Mouse (Mus musculus) hindbrain, postnatal 0 days (tissue): ENCODE data around the gene Coch. TPM values are rescaled to one million over a fixed set of nuclear protein-coding genes. Genes with fewer than 3 reads are reported as not detected.

Experiments
- ATAC-seq: fragments of 200-750 bp; cut with Nextera tagmentation; 2 replicates; pipeline ENCODE4 v1.8.0; 2017; ENCODE audit warnings: mild to moderate bottlenecking, moderate TSS enrichment, moderate library complexity
- DNase-seq: peaks from one replicate; pipeline ENCODE4 v3.0.0-alpha.2; 2015; ENCODE audit warnings: low spot score
- H3K27ac ChIP-seq: fragments of 300-500 bp; sonication (generic); 2 replicates; pipeline ENCODE4 v1.5.1; 2014; ENCODE audit warnings: mild to moderate bottlenecking
- H3K27me3 ChIP-seq: fragments of 300-500 bp; sonication (generic); 2 replicates; pipeline ENCODE4 v1.6.1; 2014; ENCODE audit warnings: low read length, mixed read lengths; ENCODE audit not compliant: insufficient read depth
- H3K36me3 ChIP-seq: fragments of 300-500 bp; sonication (generic); 2 replicates; pipeline ENCODE4 v1.6.1; 2014; ENCODE audit warnings: low read length, mixed read lengths; ENCODE audit not compliant: insufficient read depth
- H3K4me1 ChIP-seq: fragments of 300-500 bp; sonication (generic); 2 replicates; pipeline ENCODE4 v1.6.1; 2014; ENCODE audit warnings: antibody characterized with exemption, low read length, mixed read lengths; ENCODE audit not compliant: insufficient read depth
- H3K4me2 ChIP-seq: fragments of 300-500 bp; sonication (generic); 2 replicates; pipeline ENCODE4 v1.6.1; 2014; ENCODE audit warnings: low read depth, mild to moderate bottlenecking, low read length, moderate library complexity, mixed read lengths
- H3K4me3 ChIP-seq: fragments of 300-500 bp; sonication (generic); 2 replicates; pipeline ENCODE4 v1.5.1; 2014; ENCODE audit warnings: low read length
- H3K9ac ChIP-seq: fragments of 300-500 bp; sonication (generic); replicated peaks from 2 replicates; pipeline ENCODE4 v1.6.1; 2014; ENCODE audit warnings: mild to moderate bottlenecking, low read length, moderate library complexity, mixed read lengths
- H3K9me3 ChIP-seq: fragments of 300-500 bp; sonication (generic); 2 replicates; pipeline ENCODE4 v1.6.1; 2016; ENCODE audit warnings: low read length, mixed read lengths
- CTCF ChIP-seq: IDR thresholded peaks from 2 replicates; pipeline ENCODE4 v1.5.1; 2016; ENCODE audit warnings: antibody characterized with exemption, control low read depth, low read depth
- WGBS: fragments of 180-500 bp; shearing (Covaris S2); extraction: QIAGEN DNeasy Blood & Tissue Kit; methylation state at CpG from one replicate; pipeline ENCODE4 v1.1.7; 2014; 5-methylcytosine and 5-hydroxymethylcytosine counted together
- polyA plus RNA-seq: library from polyadenylated mRNA; unstranded; fragments of >200 nt; fragmentation: Nextera tagmentation; extraction: Ambion mirVana; gene quantifications from 2 replicates; pipeline ENCODE4 v1.2.1, GENCODE M21; 2015
- total RNA-seq: library from RNA; depleted of rRNA; stranded (reverse); fragments of >200 nt; gene quantifications from 2 replicates; pipeline ENCODE4 v1.2.3, GENCODE M21; 2014

Coch gene
- total and polyA plus RNA-seq, 2 experiments from 2014 or later = 23.8 to 50.7 TPM

- WGBS = 94% methylated on average over 10 of the region's 10 CpGs
- H3K4me3 ChIP-seq = no peak overlapping the region
- DNase-seq (no peak), ATAC-seq (no peak)
- no peak overlapping the region for H3K4me2 ChIP-seq
- TF ChIP-seq CTCF = no peak
- no peaks in the 10 kb centered on the region for H3K27me3 ChIP-seq
- peaks cover 4% of the 10 kb centered on the region; the same call in 1 of the 2 replicates for H3K36me3 ChIP-seq
- H3K27ac ChIP-seq = no peak overlapping the region
- H3K4me1 ChIP-seq = no peaks in the 10 kb centered on the region
- no peaks in the 10 kb centered on the region for H3K9me3 ChIP-seq
- no peak overlapping the region for H3K9ac ChIP-seq
These were observed 10.2 kb downstream of the Coch start for GRCm38 (mm10) chr12:51603306-51603705.

- Histone ChIP-seq H3K4me3 (no peak overlapping the region), H3K27ac (no peak overlapping the region), H3K9ac (no peak overlapping the region), H3K27me3 (no peaks in the 10 kb centered on the region), H3K4me1 (no peaks in the 10 kb centered on the region), H3K4me2 (no peak overlapping the region), H3K9me3 (no peaks in the 10 kb centered on the region), H3K36me3 (peaks cover 10% of the 10 kb centered on the region; the same call in 1 of the 2 replicates)
- no peak for TF ChIP-seq CTCF
- 74% methylated on average over 4 of the region's 4 CpGs for WGBS
- ATAC-seq (no peak), DNase-seq (no peak)
These were observed 13.0 kb downstream of the Coch start for GRCm38 (mm10) chr12:51606138-51606537.

- Histone ChIP-seq H3K36me3 (peaks cover 19% of the 10 kb centered on the region; the same call in 1 of the 2 replicates), H3K4me1 (no peaks in the 10 kb centered on the region), H3K9me3 (no peaks in the 10 kb centered on the region), H3K4me2 (no peak overlapping the region), H3K27ac (no peak overlapping the region), H3K27me3 (no peaks in the 10 kb centered on the region), H3K9ac (no peak overlapping the region), H3K4me3 (no peak overlapping the region)
- TF ChIP-seq CTCF = no peak
- no peak for DNase-seq
- ATAC-seq = no peak
- WGBS = 91% methylated on average over 5 of the region's 5 CpGs
These were observed 19.2 kb downstream of the Coch start for GRCm38 (mm10) chr12:51612361-51612760.

DNA sequence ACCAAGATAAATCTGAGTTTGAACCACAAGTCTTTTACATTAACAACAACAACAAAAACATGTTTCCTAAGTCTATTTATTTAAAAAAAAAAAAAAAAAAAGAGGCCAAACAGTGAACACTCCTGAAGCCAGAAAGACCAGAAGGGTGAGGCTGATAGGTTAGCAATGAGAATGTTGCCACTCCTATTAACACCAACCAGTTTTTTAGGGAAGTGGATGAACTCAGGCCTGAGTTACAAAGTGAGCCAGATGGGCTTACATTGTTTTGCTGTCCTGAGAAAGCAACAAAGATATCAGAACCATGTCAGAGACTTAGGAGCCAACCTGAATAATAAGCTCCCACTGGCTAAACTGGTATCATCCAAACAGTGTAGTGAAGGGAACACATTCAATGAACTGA is 27.4 kb downstream of the Coch start:
- peaks cover 13% of the 10 kb centered on the region; the same call in 1 of the 2 replicates for H3K36me3 ChIP-seq
- H3K4me1 ChIP-seq = no peaks in the 10 kb centered on the region
- H3K4me2 ChIP-seq = no peak overlapping the region
- H3K4me3 ChIP-seq = no peak overlapping the region
- TF ChIP-seq CTCF = no peak
- H3K9me3 ChIP-seq = no peaks in the 10 kb centered on the region
- no peak overlapping the region for H3K27ac ChIP-seq
- no peaks in the 10 kb centered on the region for H3K27me3 ChIP-seq
- no peak overlapping the region for H3K9ac ChIP-seq
- no peak for ATAC-seq
- DNase-seq = no peak

- 96% methylated on average over 5 of the region's 5 CpGs for WGBS
- Histone ChIP-seq H3K4me3 (no peak overlapping the region), H3K36me3 (peaks cover 11% of the 10 kb centered on the region; the same call in 1 of the 2 replicates)
These were observed 28.0 kb downstream of the Coch start for GRCm38 (mm10) chr12:51621161-51621560.

GRCm38 (mm10) chr12:51622670-51623365 is 29.7 kb downstream of the Coch start:
- peak; percentile 61 for TF ChIP-seq CTCF
- Histone ChIP-seq H3K4me3 (no peak overlapping the region), H3K4me1 (no peaks in the 10 kb centered on the region), H3K27ac (no peak overlapping the region), H3K27me3 (no peaks in the 10 kb centered on the region), H3K9me3 (no peaks in the 10 kb centered on the region), H3K36me3 (peaks cover 4% of the 10 kb centered on the region; the same call in 1 of the 2 replicates), H3K9ac (no peak overlapping the region), H3K4me2 (no peak overlapping the region)
- DNase-seq = peak; percentile 74
- WGBS = 69% methylated on average over 5 of the region's 5 CpGs
- ATAC-seq = peak; percentile 88

More at GRCm38 (mm10) chr12:51621161-51621560, 28.0 kb downstream of the Coch start:
- no peak overlapping the region for H3K27ac ChIP-seq
- H3K9me3 ChIP-seq = no peaks in the 10 kb centered on the region
- H3K9ac ChIP-seq = no peak overlapping the region
- no peaks in the 10 kb centered on the region for H3K4me1 ChIP-seq
- no peaks in the 10 kb centered on the region for H3K27me3 ChIP-seq
- no peak for ATAC-seq
- no peak for TF ChIP-seq CTCF
- DNase-seq = no peak
- no peak overlapping the region for H3K4me2 ChIP-seq

DNA sequence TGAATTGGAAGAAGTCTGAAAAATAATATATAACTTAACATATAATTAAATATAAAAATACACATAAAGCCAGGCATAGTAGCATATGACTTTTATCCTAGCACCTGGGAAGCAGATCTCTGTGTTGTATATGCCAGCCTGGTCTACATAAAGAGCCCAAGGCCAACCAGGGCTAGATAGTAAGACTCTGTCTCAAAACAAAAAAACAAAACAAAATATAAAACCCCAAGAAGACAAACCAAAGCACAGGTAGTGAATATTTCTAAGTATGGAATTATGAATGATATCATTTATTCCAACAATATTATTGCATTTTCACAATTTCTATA is 30.2 kb downstream of the Coch start:
- ATAC-seq = peak; percentile 51; the same call in 1 of the 2 replicates
- H3K36me3 ChIP-seq = peaks cover 4% of the 10 kb centered on the region; the same call in 1 of the 2 replicates

More for the DNA sequence above, 30.2 kb downstream of the Coch start:
- Histone ChIP-seq H3K9ac (no peak overlapping the region), H3K9me3 (no peaks in the 10 kb centered on the region), H3K27me3 (no peaks in the 10 kb centered on the region), H3K4me3 (no peak overlapping the region), H3K4me1 (no peaks in the 10 kb centered on the region), H3K4me2 (no peak overlapping the region), H3K27ac (no peak overlapping the region)
- TF ChIP-seq CTCF = no peak
- DNase-seq = no peak
